Mouse (Mus musculus): ENCODE results near the gene Dnmt3a. TPM values are rescaled to one million over a fixed set of nuclear protein-coding genes. Genes with fewer than 3 reads are reported as not detected.

Dnmt3a gene
- polyA plus RNA-seq, 1 experiment from 2014 or later: 24.3 TPM

- H3K36me3 ChIP-seq (replicated peaks; ENCODE audit: insufficient read depth, low read length): no peaks in the 10 kb centered on the region
- DNase-seq (peak; percentile 80), ATAC-seq (peak; percentile 90)
- H3K4me1 ChIP-seq (ENCODE audit: insufficient read depth): peaks cover 11% of the 10 kb centered on the region
- peak overlapping the region; percentile 50 for H3K4me3 ChIP-seq (ENCODE audit: low read depth, low read length)
- peak overlapping the region; percentile 44; the same call in 1 of the 2 replicates for H3K9ac ChIP-seq (replicated peaks)
- peak overlapping the region; percentile 79 for H3K4me2 ChIP-seq (ENCODE audit: low read depth, low read length)
- H3K9me3 ChIP-seq (ENCODE audit: low read length): no peaks in the 10 kb centered on the region
- TF ChIP-seq EP300 (IDR thresholded peaks at IDR 0.05; ENCODE audit: low read depth) (no peak), CTCF (IDR thresholded peaks at IDR 0.05; ENCODE audit: low read depth) (no peak)
- peaks cover 3% of the 10 kb centered on the region; the same call in 1 of the 2 replicates for H3K27me3 ChIP-seq (ENCODE audit: insufficient read depth, low read length)
- WGBS (ENCODE audit: insufficient replicate concordance): 5% methylated on average over 53 of the region's 53 CpGs
- H3K27ac ChIP-seq (ENCODE audit: low read depth): peak overlapping the region; percentile 64; the same call in 1 of the 2 replicates
These were observed 154.2 kb downstream of the Dnmt3a start for GRCm38 (mm10) chr12:3959791-3960543.

GRCm38 (mm10) chr12:3960553-3960952 lies 154.7 kb downstream of the Dnmt3a start:
- WGBS (ENCODE audit: insufficient replicate concordance): 52% methylated on average over 4 of the region's 4 CpGs
- Histone ChIP-seq H3K9ac (replicated peaks) (no peak overlapping the region), H3K4me2 (ENCODE audit: low read depth, low read length) (peak overlapping the region; percentile 79), H3K4me1 (ENCODE audit: insufficient read depth) (peaks cover 11% of the 10 kb centered on the region), H3K9me3 (ENCODE audit: low read length) (no peaks in the 10 kb centered on the region), H3K27ac (ENCODE audit: low read depth) (no peak overlapping the region), H3K36me3 (replicated peaks; ENCODE audit: insufficient read depth, low read length) (no peaks in the 10 kb centered on the region), H3K4me3 (ENCODE audit: low read depth, low read length) (peak overlapping the region; percentile 50; the same call in 1 of the 2 replicates), H3K27me3 (ENCODE audit: insufficient read depth, low read length) (no peaks in the 10 kb centered on the region)
- DNase-seq (no peak), ATAC-seq (no peak)
- TF ChIP-seq CTCF (IDR thresholded peaks at IDR 0.05; ENCODE audit: low read depth) (peak; percentile 28; the same call in 1 of the 2 replicates), EP300 (IDR thresholded peaks at IDR 0.05; ENCODE audit: low read depth) (no peak)

Other genes with a start within 250 kb of the Dnmt3a start
- 15.7 and 16.2 TPM in 2 replicates for gene Dtnb, start 233.6 kb upstream of the Dnmt3a start, polyA plus RNA-seq (2015; fragmentation: Nextera tagmentation; extraction: Ambion mirVana)
- gene Pomc, start 148.9 kb downstream of the Dnmt3a start, polyA plus RNA-seq (2015; fragmentation: Nextera tagmentation; extraction: Ambion mirVana): 0.40 and 0.73 TPM in 2 replicates
- gene Efr3b, start 232.9 kb downstream of the Dnmt3a start, polyA plus RNA-seq (2015; fragmentation: Nextera tagmentation; extraction: Ambion mirVana): 0.04 and 0.05 TPM in 2 replicates